In genomic region chr4:122548719-122549118, GRCm38 (mm10) we compare ENCODE assay signal across 19 mouse cellular contexts.
"Had no signal": no experiment of that assay in that cellular context is flagged by ENCODE, and none has a peak within 500 bp of the region (broad histone marks: within the 10 kb centered on the region; RNA-seq: fewer than 3 reads in every experiment).

No protein-coding gene starts in this region.

- DNase-seq: kidney, adult 8-10 months; kidney, postnatal 14 days; layer of hippocampus, adult 9-11 months; liver, postnatal 0 days; lung, embryonic 14.5 days; right cerebral cortex, postnatal 25 days; spleen, adult 18-20 months; thymus, postnatal 25 days had no signal

- H3K27ac ChIP-seq: limb, embryonic 10.5 days; limb, embryonic 13.5 days; liver, embryonic 14.5 days; macrophage; midbrain, embryonic 12.5 days; midbrain, embryonic 15.5 days; neural tube, embryonic 12.5 days; neural tube, embryonic 15.5 days; stomach, embryonic 15.5 days had no signal

- H3K4me2 ChIP-seq: limb, embryonic 13.5 days; liver, embryonic 11.5 days; lung, embryonic 14.5 days; midbrain, embryonic 12.5 days; midbrain, embryonic 15.5 days; neural tube, embryonic 12.5 days; neural tube, embryonic 15.5 days; stomach, embryonic 15.5 days had no signal

- H3K9me3 ChIP-seq: neural tube, embryonic 15.5 days; stomach, embryonic 15.5 days had no signal

- H3K4me1 ChIP-seq: limb, embryonic 10.5 days; limb, embryonic 13.5 days; midbrain, embryonic 12.5 days; midbrain, embryonic 15.5 days; neural tube, embryonic 12.5 days; neural tube, embryonic 15.5 days; stomach, embryonic 15.5 days had no signal

- H3K9ac ChIP-seq: limb, embryonic 13.5 days; liver, embryonic 14.5 days; liver, postnatal 0 days; lung, embryonic 14.5 days; midbrain, embryonic 12.5 days; midbrain, embryonic 15.5 days; neural tube, embryonic 12.5 days; neural tube, embryonic 15.5 days; stomach, embryonic 15.5 days had no signal

- H3K27me3 ChIP-seq: limb, embryonic 13.5 days; midbrain, embryonic 12.5 days; midbrain, embryonic 15.5 days; neural tube, embryonic 12.5 days; neural tube, embryonic 15.5 days; stomach, embryonic 15.5 days had no signal

- H3K4me3 ChIP-seq: limb, embryonic 10.5 days; limb, embryonic 13.5 days; midbrain, embryonic 12.5 days; midbrain, embryonic 15.5 days; neural tube, embryonic 12.5 days; neural tube, embryonic 15.5 days; stomach, embryonic 15.5 days had no signal

- H3K36me3 ChIP-seq: limb, embryonic 10.5 days; limb, embryonic 13.5 days; midbrain, embryonic 12.5 days; midbrain, embryonic 15.5 days; neural tube, embryonic 12.5 days; neural tube, embryonic 15.5 days; stomach, embryonic 15.5 days had no signal

- ATAC-seq: liver, postnatal 0 days; lung, postnatal 0 days; midbrain, embryonic 15.5 days had no signal
